Mouse (Mus musculus) T-helper 17 cell (primary cell): Measurements from ENCODE around the gene Ccdc24.

Experiments used
- in situ Hi-C, 2 experiments: fragments of 300-600 bp; cut with MboI, MseI; formaldehyde crosslinking; loops; 1 replicate in 1 of 2; 2 replicates in 1 of 2; pipeline ENCODE4 v1.15.1; 2025; ENCODE audit warnings: high pct_unique_total_duplicates in 2 of 2

Ccdc24 gene

DNA sequence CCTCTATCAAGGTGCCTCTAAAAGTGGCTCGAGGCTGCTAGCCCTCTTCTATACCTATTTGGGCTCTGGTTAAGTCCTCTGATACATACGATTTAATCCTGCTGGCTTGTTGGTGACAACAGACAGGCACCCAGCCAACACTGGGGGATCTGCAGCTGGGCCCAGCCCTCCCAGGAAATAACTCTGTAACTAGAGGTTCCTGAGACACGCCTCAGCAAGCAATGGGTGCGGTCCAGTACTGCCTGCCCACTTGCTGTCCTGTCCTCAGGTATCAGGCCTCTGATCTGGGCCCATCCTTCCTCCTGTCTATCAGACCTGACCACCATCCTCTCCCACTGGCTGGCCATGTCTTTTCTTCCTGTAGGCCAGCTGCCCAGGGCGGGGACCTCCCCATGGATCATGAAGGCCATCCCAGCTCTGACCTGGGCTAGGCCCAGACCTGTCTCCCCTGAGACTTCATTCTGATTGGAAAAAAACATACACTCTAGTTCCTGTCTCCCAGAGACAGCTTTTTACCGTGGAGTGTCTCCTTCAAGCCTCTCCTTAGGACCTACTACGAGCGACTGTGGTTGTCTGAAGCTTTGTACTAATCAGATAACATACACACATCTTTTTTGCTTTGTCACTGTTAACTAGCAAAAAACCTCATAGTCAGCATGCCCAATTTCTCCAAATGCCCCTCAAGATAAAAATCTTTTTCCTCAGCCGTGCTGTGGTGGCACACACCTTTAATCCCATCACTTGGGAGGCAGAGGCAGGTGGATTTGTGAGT is 40.3 kb downstream of the Ccdc24 start:
- in situ Hi-C loops: no loop called here

DNA sequence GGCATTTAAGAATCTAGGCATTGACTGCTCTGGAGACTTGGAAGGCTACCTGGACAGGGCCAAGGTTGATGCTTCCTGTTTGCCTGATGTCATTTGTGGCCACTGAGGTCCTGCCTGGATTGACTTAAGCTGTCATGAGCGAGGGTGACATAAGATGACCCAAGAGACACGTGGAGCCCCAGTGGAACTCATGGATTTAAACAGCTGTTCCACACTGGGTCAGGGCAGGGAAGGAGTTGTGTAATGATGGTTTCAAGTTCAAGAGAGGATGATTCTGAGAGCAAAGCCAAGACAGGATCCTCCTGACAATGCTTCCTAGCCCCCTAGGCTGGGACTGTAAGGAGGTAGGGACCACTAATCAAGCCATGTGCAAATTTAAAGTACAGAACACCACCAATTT is 40.9 kb downstream of the Ccdc24 start:
- in situ Hi-C loops: no loop called here

DNA sequence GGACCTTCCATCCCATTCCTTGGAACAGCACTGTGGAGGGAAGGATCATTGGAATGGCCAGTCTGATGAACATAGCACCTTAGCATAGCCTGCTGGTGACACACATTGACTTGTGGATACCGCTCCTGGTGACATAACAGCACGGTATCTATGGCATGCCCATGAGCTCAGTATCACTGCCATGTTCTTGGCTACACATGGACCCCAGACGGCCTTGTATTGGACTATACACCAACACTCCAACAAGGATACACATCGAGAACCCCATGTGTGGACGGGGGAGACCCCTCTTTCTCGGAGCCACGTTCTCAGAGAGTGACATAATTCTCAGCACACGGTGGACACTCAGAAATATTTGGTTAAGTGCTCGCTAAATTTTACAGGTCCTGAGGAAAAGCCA is 41.6 kb downstream of the Ccdc24 start:
- in situ Hi-C loops: no loop called here

DNA sequence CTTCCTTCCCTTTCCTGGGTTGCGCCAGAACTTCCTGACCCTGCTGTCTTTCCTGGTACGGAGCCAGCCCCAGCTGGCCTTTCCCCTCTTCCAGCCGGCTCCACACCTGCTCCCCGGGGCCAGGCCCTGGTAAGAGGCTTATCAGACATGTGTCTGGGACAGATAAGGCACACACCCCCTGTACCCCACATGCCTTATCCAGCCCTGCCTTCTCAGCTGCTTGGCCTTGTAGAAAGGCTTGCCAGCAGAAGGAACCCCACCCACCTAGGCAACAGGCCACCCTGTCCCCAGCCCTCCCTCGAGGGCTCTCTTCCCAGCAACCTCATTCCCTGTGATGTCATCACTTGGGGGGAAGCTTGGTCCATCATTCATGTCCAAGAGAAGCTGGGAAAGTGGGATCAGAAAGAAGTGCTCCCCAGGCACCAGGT is 42.2 kb downstream of the Ccdc24 start:
- in situ Hi-C loops: no loop called here

DNA sequence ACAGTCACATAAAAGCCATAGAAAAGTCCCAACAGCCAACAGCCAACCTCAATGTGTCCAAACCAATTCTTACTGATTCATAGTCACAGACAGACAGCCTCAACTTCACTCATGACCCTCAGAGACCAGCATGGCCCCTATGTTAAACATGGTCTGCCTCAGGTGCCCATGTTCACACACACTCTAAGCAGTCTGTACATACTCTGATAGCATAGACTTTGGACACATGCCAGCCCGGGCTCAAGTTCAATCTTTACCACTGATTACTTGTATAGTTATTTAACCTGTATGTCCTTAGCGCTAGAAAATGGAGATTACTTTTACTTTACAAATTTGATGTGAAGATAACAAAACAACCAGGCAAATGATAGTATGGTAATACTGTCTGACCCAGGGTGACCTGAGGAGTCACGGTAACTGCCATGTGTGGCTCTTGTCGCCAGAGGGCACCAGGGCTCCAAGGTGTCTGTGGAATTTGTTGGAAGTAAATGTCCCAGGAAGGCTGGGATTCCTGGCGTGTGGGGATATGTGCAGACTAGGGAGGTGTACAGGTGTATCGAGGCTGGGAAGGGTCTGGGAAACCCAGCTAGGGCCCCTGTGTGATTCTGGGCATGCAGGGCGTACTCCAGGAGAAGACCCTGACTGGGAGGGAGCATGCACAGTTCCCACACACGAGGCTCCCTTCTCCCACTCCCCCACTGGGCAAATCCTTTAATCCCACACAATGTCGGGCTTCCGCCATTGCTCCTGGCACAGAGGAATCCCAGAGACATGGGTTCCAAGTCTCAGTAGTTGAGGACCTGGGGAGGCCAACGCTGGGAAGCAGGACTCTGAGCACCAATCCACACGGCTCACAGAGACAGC is 42.9 kb downstream of the Ccdc24 start:
- in situ Hi-C loops: no loop called here

DNA sequence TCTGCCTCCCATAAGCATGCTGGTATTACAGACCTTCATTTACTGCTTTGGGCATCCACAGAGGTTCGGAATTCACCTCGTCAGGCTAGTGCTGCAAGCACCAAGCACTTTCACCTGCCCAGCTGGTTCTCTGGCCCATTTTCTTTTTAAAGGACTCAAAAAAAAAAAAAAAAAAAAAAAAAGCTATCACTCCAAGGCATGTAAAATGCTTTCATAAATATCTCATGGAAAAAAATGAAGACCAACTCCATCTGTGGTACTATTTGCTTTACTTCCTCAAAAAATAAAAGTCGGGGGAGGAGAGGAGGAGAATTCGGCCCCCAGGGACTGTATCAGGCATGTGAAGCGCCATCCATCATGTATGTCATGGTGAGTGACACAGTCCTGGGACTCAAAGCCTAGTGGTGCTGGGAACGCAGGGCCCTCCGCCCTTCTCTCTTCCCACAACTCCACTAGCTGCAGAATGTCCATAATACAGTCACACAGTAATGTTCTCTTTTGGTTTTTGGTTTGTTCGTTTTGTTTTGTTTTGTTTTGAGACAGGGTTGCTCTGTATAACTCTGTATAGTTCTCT is 43.7 kb downstream of the Ccdc24 start:
- in situ Hi-C loops: no loop called here

DNA sequence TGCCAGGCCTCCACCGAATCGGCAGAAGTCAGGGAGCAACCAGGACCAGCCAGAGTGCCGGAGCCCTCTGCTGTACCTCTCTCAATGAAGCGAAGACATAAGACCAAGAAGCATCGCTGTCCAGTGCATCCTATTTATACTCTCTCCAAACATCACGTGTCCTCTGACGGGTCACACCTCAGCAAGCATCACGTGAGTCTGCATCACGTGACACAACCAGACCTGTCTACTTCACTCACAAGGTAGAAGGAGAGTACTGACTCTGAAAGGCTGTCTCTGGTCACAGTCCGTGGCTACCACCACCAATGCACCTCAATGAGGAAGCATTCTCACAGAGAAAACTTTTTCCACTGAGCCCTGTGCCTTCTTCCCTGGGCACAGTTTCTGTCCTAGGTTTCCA is 54.3 kb downstream of the Ccdc24 start:
- in situ Hi-C loops: no loop called here

DNA sequence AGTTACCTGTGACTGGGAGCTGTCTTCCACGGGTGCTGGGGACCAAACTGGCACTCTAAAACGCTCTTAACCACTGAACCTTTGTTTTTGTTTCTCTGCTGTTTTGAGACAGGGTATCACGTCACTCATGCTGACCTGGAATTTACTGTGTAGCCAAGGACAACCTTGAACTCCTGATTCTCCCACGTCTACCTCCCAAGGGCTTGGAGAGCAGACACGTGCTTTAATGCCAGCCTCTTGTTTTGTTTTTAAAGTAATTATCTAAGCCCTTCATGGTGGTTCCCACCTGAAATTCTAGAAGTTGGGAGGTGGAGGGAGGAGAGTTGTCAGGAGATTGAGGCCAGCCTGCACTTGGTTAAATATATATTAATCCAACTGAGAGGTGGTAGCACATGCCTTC is 55.6 kb downstream of the Ccdc24 start:
- in situ Hi-C loops: no loop called here
